Comparison of ENCODE assay signal across 18 mouse cellular contexts in the genomic region with DNA sequence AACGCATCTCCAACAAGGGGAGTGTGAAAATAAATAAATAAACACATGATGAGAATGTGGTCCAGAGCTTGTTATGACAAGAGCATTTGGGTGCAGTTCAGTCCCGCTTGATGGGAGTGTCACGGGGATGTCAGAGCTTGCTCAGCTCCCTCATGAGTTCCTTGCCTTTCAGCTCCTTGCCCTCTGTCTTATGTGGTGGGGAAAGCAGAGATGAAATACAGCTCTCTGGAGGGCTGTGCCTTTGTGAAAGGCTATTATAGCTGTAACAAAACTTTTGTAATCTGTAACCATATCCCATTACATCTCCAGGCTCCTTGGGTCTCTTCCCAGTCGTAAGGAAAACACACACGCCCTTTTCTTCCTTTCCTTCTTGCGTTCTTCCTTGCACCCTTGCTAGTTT.
DNase-seq lines count a peak whose midpoint lies in the region; ATAC-seq lines count a peak whose summit lies in the region.
"Had no signal": no experiment of that assay in that cellular context is flagged by ENCODE, and none has a peak within 500 bp of the region (broad histone marks: within the 10 kb centered on the region; RNA-seq: fewer than 3 reads in every experiment).

No protein-coding gene starts in this region.

- no peaks in the 10 kb centered on the region for H3K36me3 ChIP-seq in intestine, embryonic 14.5 days (ENCODE audit: control insufficient read depth, insufficient read depth, low read length)
- H3K36me3 ChIP-seq in intestine, embryonic 16.5 days (ENCODE audit: control insufficient read depth, insufficient read depth, low read length), result no peaks in the 10 kb centered on the region
- no peaks in the 10 kb centered on the region for H3K36me3 ChIP-seq in kidney, embryonic 16.5 days (ENCODE audit: insufficient read depth, low read length)
- H3K36me3 ChIP-seq: hindbrain, embryonic 15.5 days; neural tube, embryonic 12.5 days had no signal

- no peak overlapping the region for H3K4me2 ChIP-seq in intestine, embryonic 14.5 days (ENCODE audit: low read length)
- H3K4me2 ChIP-seq in intestine, embryonic 16.5 days (ENCODE audit: low read depth, low read length), result no peak overlapping the region
- no peak overlapping the region for H3K4me2 ChIP-seq in kidney, embryonic 16.5 days (replicated peaks; ENCODE audit: low read depth, low read length)
- H3K4me2 ChIP-seq: hindbrain, embryonic 15.5 days; neural tube, embryonic 12.5 days had no signal

- intact Hi-C loops in left cerebral cortex, postnatal 36 days (cut with DNase I), result no loop called here

- peaks cover 5% of the 10 kb centered on the region; the same call in 1 of the 2 replicates for H3K4me1 ChIP-seq in intestine, embryonic 14.5 days (replicated peaks; ENCODE audit: control insufficient read depth, insufficient read depth, low read length)
- H3K4me1 ChIP-seq in intestine, embryonic 16.5 days (ENCODE audit: control insufficient read depth, insufficient read depth, low read length), result no peaks in the 10 kb centered on the region
- no peaks in the 10 kb centered on the region for H3K4me1 ChIP-seq in kidney, embryonic 16.5 days (ENCODE audit: insufficient read depth, low read length)
- H3K4me1 ChIP-seq: hindbrain, embryonic 15.5 days had no signal

- ATAC-seq in intestine, embryonic 14.5 days (replicated peaks; ENCODE audit: low FRiP score, low TSS enrichment, low read depth), result no peak
- ATAC-seq in intestine, embryonic 16.5 days, result no peak
- peak; percentile 49; the same call in 1 of the 2 replicates for ATAC-seq in kidney, embryonic 16.5 days (ENCODE audit: low FRiP score, low TSS enrichment)
- ATAC-seq: CD4-positive, CD25-positive, alpha-beta regulatory T cell, adult 4 months; midbrain, embryonic 16.5 days had no signal

- no peak overlapping the region for H3K27ac ChIP-seq in intestine, embryonic 14.5 days (ENCODE audit: low read depth)
- H3K27ac ChIP-seq in intestine, embryonic 16.5 days (ENCODE audit: low read length), result no peak overlapping the region
- H3K27ac ChIP-seq in kidney, embryonic 16.5 days (ENCODE audit: low read length), result no peak overlapping the region
- H3K27ac ChIP-seq: heart, adult 2 months; hindbrain, embryonic 15.5 days; macrophage; neural tube, embryonic 12.5 days had no signal

- no peak overlapping the region for H3K4me3 ChIP-seq in intestine, embryonic 14.5 days (ENCODE audit: low read depth, low read length)
- H3K4me3 ChIP-seq in intestine, embryonic 16.5 days (ENCODE audit: low read length), result no peak overlapping the region
- no peak overlapping the region for H3K4me3 ChIP-seq in kidney, embryonic 16.5 days (ENCODE audit: low read length)
- H3K4me3 ChIP-seq: heart, adult 2 months; hindbrain, embryonic 15.5 days; neural tube, embryonic 12.5 days had no signal

- no peak overlapping the region for H3K9ac ChIP-seq in intestine, embryonic 14.5 days (ENCODE audit: low read length)
- no peak overlapping the region for H3K9ac ChIP-seq in intestine, embryonic 16.5 days (ENCODE audit: low read depth, low read length)
- H3K9ac ChIP-seq in kidney, embryonic 16.5 days (replicated peaks; ENCODE audit: low read length), result no peak overlapping the region
- H3K9ac ChIP-seq: hindbrain, embryonic 15.5 days; neural tube, embryonic 12.5 days had no signal

- 72% methylated on average over 6 of the region's 6 CpGs for WGBS in intestine, embryonic 14.5 days
- 69% methylated on average over 6 of the region's 6 CpGs for WGBS in intestine, embryonic 16.5 days
- WGBS in kidney, embryonic 16.5 days, result 28% methylated on average over 6 of the region's 6 CpGs

- DNase-seq in intestine, embryonic 14.5 days (ENCODE audit: low spot score), result peak; percentile 29
- peak; percentile 14 for DNase-seq in retina, postnatal 1 day
- no peak for DNase-seq in retina, embryonic 14.5 days (ENCODE audit: low spot score)
- DNase-seq in cerebellum, adult 9-11 months, result no peak
- DNase-seq in left cerebral cortex, postnatal 36 days (ENCODE audit: low spot score in 2 of 2), result no peak
- DNase-seq: adrenal gland, adult 8-10 months; cerebellum, adult 8-10 months; heart, adult 2 months; heart, postnatal 10 days; left cerebral cortex, postnatal 4 days; thymus, adult 18-20 months had no signal

- H3K27me3 ChIP-seq in intestine, embryonic 14.5 days (replicated peaks; ENCODE audit: control insufficient read depth, insufficient read depth, low read length), result no peaks in the 10 kb centered on the region
- H3K27me3 ChIP-seq in intestine, embryonic 16.5 days (replicated peaks; ENCODE audit: control insufficient read depth, insufficient read depth, low read length), result no peaks in the 10 kb centered on the region
- H3K27me3 ChIP-seq in kidney, embryonic 16.5 days (ENCODE audit: insufficient read depth, low read length), result no peaks in the 10 kb centered on the region
- H3K27me3 ChIP-seq: hindbrain, embryonic 15.5 days; neural tube, embryonic 12.5 days had no signal

- H3K9me3 ChIP-seq in intestine, embryonic 14.5 days (ENCODE audit: control insufficient read depth, low read length), result no peaks in the 10 kb centered on the region
- no peaks in the 10 kb centered on the region for H3K9me3 ChIP-seq in intestine, embryonic 16.5 days (ENCODE audit: control insufficient read depth, low read length)
- no peaks in the 10 kb centered on the region for H3K9me3 ChIP-seq in kidney, embryonic 16.5 days (ENCODE audit: low read length)
- H3K9me3 ChIP-seq: hindbrain, embryonic 15.5 days; neural tube, embryonic 12.5 days had no signal

Comparison
In these comparisons a context has a peak if more than half of its experiments do, and no peak if none do; other contexts are left out.
1. DNase-seq: peak in intestine, embryonic 14.5 days (single experiment) and retina, postnatal 1 day (single experiment); none in retina, embryonic 14.5 days (single experiment), cerebellum, adult 9-11 months (single experiment) and left cerebral cortex, postnatal 36 days (0 of 2).